8 mouse cellular contexts compared by ENCODE assay signal in the genomic region with DNA sequence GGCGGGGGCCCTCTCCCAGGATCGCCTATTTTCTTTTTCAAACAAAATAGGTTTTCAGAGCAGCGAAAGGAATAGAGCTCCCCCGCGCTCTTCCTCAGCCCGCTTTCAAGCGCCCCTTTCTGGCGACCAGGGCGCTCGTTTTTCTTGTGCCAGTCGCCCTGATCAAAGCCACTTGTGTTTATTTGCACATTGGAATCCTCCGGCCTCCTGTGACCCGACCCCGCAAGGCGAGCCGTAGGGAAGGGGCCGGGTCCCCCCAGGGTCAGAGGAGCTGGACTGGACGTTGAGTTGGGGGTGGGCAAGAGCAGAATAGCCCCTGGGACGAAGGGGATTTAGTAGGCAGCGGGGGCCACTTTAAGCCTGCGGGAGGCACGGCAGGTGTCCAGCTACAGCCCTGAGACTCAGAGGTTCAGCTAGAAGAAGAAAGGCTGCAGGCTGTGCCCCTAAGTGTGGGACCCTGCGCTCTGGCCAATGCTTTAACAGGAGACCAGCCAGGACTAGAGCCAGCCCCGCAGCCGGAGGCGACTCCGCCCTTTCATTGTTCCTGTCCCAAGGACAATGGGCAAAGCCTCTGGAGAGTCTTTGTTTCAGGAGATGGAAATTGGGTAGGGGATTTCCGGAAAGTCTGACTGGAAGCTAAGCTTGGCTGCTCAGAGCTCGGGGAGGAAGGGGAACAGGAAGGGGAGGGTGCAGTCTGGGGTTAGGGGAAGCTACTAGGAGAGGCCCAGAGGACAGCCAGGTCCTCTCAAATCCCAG.
A peak's percentile ranks its signal among the peaks of the same experiment; 100 is the strongest.
DNase-seq lines count a peak whose midpoint lies in the region; ATAC-seq and TF ChIP-seq lines count a peak whose summit lies in the region.

No protein-coding gene starts in this region.

- WGBS in heart, adult 2 months: 7% methylated on average over 29 of the region's 29 CpGs
- 6% methylated on average over 29 of the region's 29 CpGs for WGBS in intestine, postnatal 0 days
- 2% methylated on average over 29 of the region's 29 CpGs for WGBS in limb, embryonic 14.5 days
- under 1% methylated on average over 29 of the region's 29 CpGs for WGBS in midbrain, embryonic 14.5 days
- WGBS in stomach, embryonic 15.5 days: 2% methylated on average over 29 of the region's 29 CpGs

- TF ChIP-seq CTCF in heart, adult 2 months (IDR thresholded peaks at IDR 0.05): peak; percentile 26; the same call in 1 of the 2 replicates
- no peak for TF ChIP-seq CTCF in intestine, postnatal 0 days (IDR thresholded peaks at IDR 0.05; ENCODE audit: low read depth)

- peaks cover 11% of the 10 kb centered on the region for H3K4me1 ChIP-seq in heart, adult 2 months (ENCODE audit: control insufficient read depth, insufficient read depth, low read length)
- no peaks in the 10 kb centered on the region for H3K4me1 ChIP-seq in intestine, postnatal 0 days (replicated peaks; ENCODE audit: control insufficient read depth, insufficient read depth, low read length)
- H3K4me1 ChIP-seq in limb, embryonic 14.5 days (ENCODE audit: control insufficient read depth, insufficient read depth, low read length): peaks cover 17% of the 10 kb centered on the region
- peaks cover 26% of the 10 kb centered on the region for H3K4me1 ChIP-seq in midbrain, embryonic 14.5 days (ENCODE audit: control insufficient read depth, insufficient read depth, low read length)
- H3K4me1 ChIP-seq in stomach, embryonic 15.5 days: peaks cover 21% of the 10 kb centered on the region

- H3K79me2 ChIP-seq in heart, adult 2 months (replicated peaks; ENCODE audit: control insufficient read depth, insufficient read depth, low read length): no peaks in the 10 kb centered on the region

- H3K9me3 ChIP-seq in intestine, postnatal 0 days (ENCODE audit: control insufficient read depth): no peaks in the 10 kb centered on the region
- no peaks in the 10 kb centered on the region for H3K9me3 ChIP-seq in limb, embryonic 14.5 days (ENCODE audit: control insufficient read depth, low read length)
- H3K9me3 ChIP-seq in midbrain, embryonic 14.5 days (ENCODE audit: control insufficient read depth, low read length): no peaks in the 10 kb centered on the region
- no peaks in the 10 kb centered on the region for H3K9me3 ChIP-seq in stomach, embryonic 15.5 days

- H3K4me2 ChIP-seq in intestine, postnatal 0 days (replicated peaks; ENCODE audit: low read depth): peak overlapping the region; percentile 82
- peak overlapping the region; percentile 70 for H3K4me2 ChIP-seq in limb, embryonic 14.5 days (replicated peaks; ENCODE audit: low read depth, low read length, severe bottlenecking)
- H3K4me2 ChIP-seq in midbrain, embryonic 14.5 days (ENCODE audit: low read length): peak overlapping the region; percentile 63
- H3K4me2 ChIP-seq in stomach, embryonic 15.5 days: peak overlapping the region; percentile 80

- peak overlapping the region; percentile 94 for H3K27ac ChIP-seq in heart, adult 2 months
- H3K27ac ChIP-seq in intestine, postnatal 0 days (ENCODE audit: low read depth, low read length): peak overlapping the region; percentile 61
- H3K27ac ChIP-seq in limb, embryonic 14.5 days (replicated peaks; ENCODE audit: low read depth, low read length): peak overlapping the region; percentile 67
- H3K27ac ChIP-seq in midbrain, embryonic 14.5 days (replicated peaks; ENCODE audit: low read depth, low read length): peak overlapping the region; percentile 99
- H3K27ac ChIP-seq in stomach, embryonic 15.5 days: peak overlapping the region; percentile 68

- peak; percentile 96 for TF ChIP-seq EP300 in heart, adult 2 months (IDR thresholded peaks at IDR 0.05; ENCODE audit: insufficient read depth, low read depth, low read length)

- peak; percentile 66 for TF ChIP-seq POLR2A in heart, adult 2 months (IDR thresholded peaks at IDR 0.05; ENCODE audit: insufficient read depth, low read depth, low read length)
- 0 out of 2 replicates have a peak, but pooled peaks have one; percentile 26 for TF ChIP-seq POLR2A in limb, embryonic 14.5 days (IDR thresholded peaks at IDR 0.05; ENCODE audit: borderline replicate concordance, extremely low read depth, insufficient read depth, insufficient read length)

- intact Hi-C loops in heart, adult 2 months (cut with DNase I): loop anchor here (1.0 to 5.0 kb wide), 5 partner anchors 41 to 110 kb away; partner anchors contain the start of gene Sox13

- H3K27me3 ChIP-seq in heart, adult 2 months (ENCODE audit: control insufficient read depth, insufficient read depth, low read length): no peaks in the 10 kb centered on the region
- H3K27me3 ChIP-seq in intestine, postnatal 0 days (replicated peaks; ENCODE audit: control insufficient read depth, insufficient read depth, low read length): no peaks in the 10 kb centered on the region
- no peaks in the 10 kb centered on the region for H3K27me3 ChIP-seq in limb, embryonic 14.5 days (ENCODE audit: control insufficient read depth, insufficient read depth, low read length)
- no peaks in the 10 kb centered on the region for H3K27me3 ChIP-seq in midbrain, embryonic 14.5 days (ENCODE audit: control insufficient read depth, insufficient read depth, low read length)
- no peaks in the 10 kb centered on the region for H3K27me3 ChIP-seq in stomach, embryonic 15.5 days (replicated peaks)

- peak overlapping the region; percentile 78 for H3K9ac ChIP-seq in heart, adult 2 months (ENCODE audit: low read depth, low read length)
- H3K9ac ChIP-seq in intestine, postnatal 0 days (ENCODE audit: low read depth, low read length): peak overlapping the region; percentile 45; the same call in 1 of the 2 replicates
- peak overlapping the region; percentile 64 for H3K9ac ChIP-seq in limb, embryonic 14.5 days (ENCODE audit: low read depth, low read length, severe bottlenecking)
- H3K9ac ChIP-seq in midbrain, embryonic 14.5 days (replicated peaks; ENCODE audit: low read length): peak overlapping the region; percentile 74
- peak overlapping the region; percentile 44 for H3K9ac ChIP-seq in stomach, embryonic 15.5 days

- DNase-seq in WW6 (ENCODE audit: low read depth, low spot score): peak; percentile 90
- DNase-seq in embryo, embryonic 10.5 days (ENCODE audit: low spot score): peak; percentile 88
- DNase-seq in heart, adult 2 months: peak; percentile 75 to 81
- DNase-seq in limb, embryonic 14.5 days (ENCODE audit: low spot score): peak; percentile 63
- peak; percentile 83 for DNase-seq in midbrain, embryonic 14.5 days
- no peak for DNase-seq in cerebellum, adult 11-12 months

- no peaks in the 10 kb centered on the region for H3K36me3 ChIP-seq in heart, adult 2 months (ENCODE audit: control insufficient read depth, insufficient read depth, low read length)
- no peaks in the 10 kb centered on the region for H3K36me3 ChIP-seq in intestine, postnatal 0 days (ENCODE audit: control insufficient read depth, insufficient read depth)
- no peaks in the 10 kb centered on the region for H3K36me3 ChIP-seq in limb, embryonic 14.5 days (ENCODE audit: control insufficient read depth, insufficient read depth, low read length)
- no peaks in the 10 kb centered on the region for H3K36me3 ChIP-seq in midbrain, embryonic 14.5 days (ENCODE audit: control insufficient read depth, insufficient read depth, low read length)
- H3K36me3 ChIP-seq in stomach, embryonic 15.5 days: no peaks in the 10 kb centered on the region

- H3K4me3 ChIP-seq in heart, adult 2 months: peak overlapping the region; percentile 40
- H3K4me3 ChIP-seq in intestine, postnatal 0 days (ENCODE audit: low read depth, low read length): peak overlapping the region; percentile 35
- peak overlapping the region; percentile 36 for H3K4me3 ChIP-seq in limb, embryonic 14.5 days (replicated peaks; ENCODE audit: low read length)
- H3K4me3 ChIP-seq in midbrain, embryonic 14.5 days (replicated peaks; ENCODE audit: low read depth, low read length): peak overlapping the region; percentile 22
- H3K4me3 ChIP-seq in stomach, embryonic 15.5 days (replicated peaks): peak overlapping the region; percentile 35

- peak; percentile 42; the same call in 1 of the 2 replicates for ATAC-seq in intestine, postnatal 0 days
- peak; percentile 49; the same call in 1 of the 2 replicates for ATAC-seq in limb, embryonic 14.5 days (ENCODE audit: low FRiP score, low read depth)
- peak; percentile 65 for ATAC-seq in midbrain, embryonic 14.5 days (ENCODE audit: low FRiP score, low TSS enrichment)
- peak; percentile 48; the same call in 1 of the 2 replicates for ATAC-seq in stomach, embryonic 15.5 days (ENCODE audit: insufficient read depth, low FRiP score, low read depth)
